Mouse (Mus musculus): ENCODE measurements around the gene Zfp113. TPM values are rescaled to one million over a fixed set of nuclear protein-coding genes. Genes with fewer than 3 reads are reported as not detected.
"Not testable (repeated sequence)": the region's sequence is repeated elsewhere in the genome, so short reads cannot be mapped to it uniquely, and the experiment has no call there.

Gene Zfp113
- total RNA-seq, 2 experiments from 2014 or later: 11.5 to 16.9 TPM

DNA sequence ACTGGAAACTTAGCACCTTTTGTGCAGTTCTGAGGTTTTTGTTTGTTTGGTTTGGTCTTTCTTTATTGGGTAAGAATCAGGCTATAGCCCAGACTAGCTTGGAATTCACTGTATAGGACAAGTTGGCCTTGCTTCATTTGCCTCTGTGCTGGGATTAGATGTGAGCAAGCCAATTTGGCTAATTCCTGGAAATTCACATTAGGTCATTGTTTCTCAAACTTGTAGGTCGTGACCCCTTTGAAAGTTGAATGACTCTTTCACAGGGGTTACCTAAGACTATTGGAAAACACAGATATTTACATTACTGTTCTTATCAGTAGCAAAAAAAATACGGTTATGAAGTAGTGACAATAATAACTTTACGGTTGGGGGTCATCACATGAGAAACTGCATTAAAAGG lies 1.2 kb downstream of the Zfp113 start:
- no peak for DNase-seq (ENCODE audit: low spot score in 2 of 2)
- intact Hi-C loops (cut with DNase I): loop anchor here (2.0 to 5.0 kb wide), 2 partner anchors 70 to 267 kb away; partner anchors contain the start of gene Zkscan1

DNA sequence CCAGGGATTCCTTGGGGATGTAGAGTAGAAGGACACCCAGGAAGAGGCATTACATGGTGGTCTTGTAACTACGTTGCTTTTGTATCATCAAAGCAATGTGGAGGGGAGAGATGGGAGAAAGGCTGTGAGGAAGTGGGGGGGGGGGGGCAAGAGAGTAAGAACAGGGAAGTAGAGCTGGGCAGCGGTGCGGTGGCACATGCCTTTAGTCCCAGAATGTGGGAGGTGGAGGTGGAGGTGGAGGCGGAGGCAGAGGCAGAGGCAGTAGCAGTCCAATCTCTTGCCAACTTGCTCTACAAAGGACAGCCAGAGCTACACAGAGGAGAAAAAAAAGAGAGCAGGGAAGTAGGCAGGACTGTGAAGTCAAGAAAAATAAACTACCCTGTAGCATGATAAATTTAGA lies 17.0 kb downstream of the Zfp113 start:
- no peak for DNase-seq (ENCODE audit: low spot score in 2 of 2)
- intact Hi-C loops (cut with DNase I): loop anchor here (5.0 kb wide), 1 partner anchor 251 kb away; no protein-coding TSS in a partner anchor

DNA sequence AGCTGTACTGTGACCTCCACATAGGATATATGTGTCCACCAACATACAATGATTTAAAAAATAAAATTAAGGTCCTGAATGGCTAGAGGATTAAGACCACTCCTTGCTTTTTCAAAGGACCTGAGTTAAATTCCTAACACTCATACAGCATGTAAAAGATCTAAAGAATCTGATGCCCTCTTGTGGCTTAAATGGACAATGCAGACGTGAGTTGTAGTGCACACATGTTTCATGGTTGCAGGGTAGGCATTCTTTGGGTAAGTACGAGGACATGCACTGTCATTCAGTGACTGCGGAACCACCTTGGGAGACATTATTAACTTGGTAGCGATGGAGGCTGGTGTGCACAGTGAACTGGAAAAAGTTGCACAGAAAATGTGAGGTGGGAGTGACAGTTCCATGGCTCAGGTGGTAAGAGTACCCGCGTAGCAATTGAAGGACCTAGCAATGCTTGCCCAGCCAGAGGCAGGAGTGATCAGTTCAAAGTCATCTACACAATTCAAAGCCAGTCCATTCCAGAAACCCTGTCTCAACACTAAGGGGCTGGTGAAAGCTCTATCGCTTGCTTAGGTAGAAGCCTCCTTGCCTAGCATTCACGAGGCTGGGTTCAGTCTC lies 17.5 kb downstream of the Zfp113 start:
- DNase-seq (ENCODE audit: low spot score in 2 of 2): peak in 1 of 2 experiments; percentile 37
- intact Hi-C loops (cut with DNase I): loop anchor here (5.0 kb wide), 1 partner anchor 251 kb away; no protein-coding TSS in a partner anchor

DNA sequence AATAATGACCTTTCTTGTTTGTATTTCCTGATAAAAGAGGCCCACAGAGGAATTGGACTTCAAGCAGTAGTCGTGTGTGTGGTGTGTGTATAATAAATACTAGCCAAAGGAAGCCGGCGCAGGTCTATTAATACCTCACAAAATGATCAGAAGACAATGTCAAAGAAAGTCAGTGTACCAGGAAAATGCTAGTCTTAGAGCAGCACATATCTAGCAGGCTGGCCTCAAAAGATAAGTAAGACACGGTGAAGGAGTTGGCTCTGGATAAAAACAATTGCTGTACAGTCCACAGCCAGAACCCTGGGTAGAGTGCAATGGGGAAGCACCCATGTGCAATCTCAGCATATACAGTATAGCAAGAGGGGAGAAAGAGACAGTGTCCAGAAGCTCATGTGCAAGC lies 18.3 kb downstream of the Zfp113 start:
- no peak for DNase-seq (ENCODE audit: low spot score in 2 of 2)
- intact Hi-C loops (cut with DNase I): loop anchor here (5.0 kb wide), 1 partner anchor 250 kb away; no protein-coding TSS in a partner anchor

DNA sequence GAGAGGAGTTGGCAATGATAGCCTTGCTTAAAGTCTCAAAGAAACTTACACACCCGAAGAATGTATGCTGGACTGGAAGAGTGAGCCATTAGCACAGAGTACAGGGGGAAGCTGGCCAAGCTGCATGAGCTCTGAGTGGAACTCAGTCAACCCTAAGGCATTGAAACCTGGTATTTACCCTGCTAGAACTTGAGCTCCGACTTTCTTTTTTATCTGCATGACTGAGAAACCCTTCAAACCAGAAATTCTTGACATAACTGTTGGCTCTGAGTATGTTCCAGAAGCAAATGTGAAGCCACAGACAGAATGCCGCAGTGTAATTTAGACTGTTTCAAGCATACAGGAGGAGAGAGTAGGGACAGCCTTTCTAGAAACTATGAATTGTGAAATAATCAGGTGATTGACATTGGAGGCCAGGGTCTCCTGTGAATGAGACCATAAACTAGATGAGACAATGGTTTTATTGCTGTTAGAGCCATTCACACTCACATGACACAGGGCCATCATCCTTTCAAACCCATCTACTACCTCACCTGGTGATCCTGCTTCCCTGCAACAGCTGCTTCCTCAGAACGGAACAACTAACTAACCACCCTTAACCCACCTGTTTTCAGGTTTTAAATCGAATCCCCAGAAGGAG lies 23.0 kb downstream of the Zfp113 start:
- DNase-seq (ENCODE audit: low spot score in 2 of 2): no peak
- intact Hi-C loops (cut with DNase I): no loop called here

DNA sequence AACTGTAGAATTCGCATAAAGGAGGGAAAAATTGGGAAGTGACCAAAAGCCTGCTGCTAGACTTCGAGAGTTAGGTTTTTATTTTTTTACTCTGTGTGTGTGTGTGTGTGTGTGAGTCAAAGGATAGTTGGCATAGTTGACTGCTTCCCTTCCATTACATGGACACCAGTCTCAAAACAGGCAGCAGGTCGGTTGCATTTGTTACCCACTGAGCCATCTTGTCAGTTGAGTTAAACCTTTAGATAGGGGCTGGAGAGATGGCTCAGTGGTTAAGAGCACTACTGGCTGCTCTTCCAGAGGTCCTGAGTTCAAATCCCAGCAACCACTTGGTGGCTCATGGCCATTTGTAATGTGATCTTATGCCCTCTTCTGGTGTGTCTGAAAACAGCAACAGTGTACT lies 37.5 kb downstream of the Zfp113 start:
- intact Hi-C loops (cut with DNase I): no loop called here
- DNase-seq (ENCODE audit: low spot score in 2 of 2): no peak

DNA sequence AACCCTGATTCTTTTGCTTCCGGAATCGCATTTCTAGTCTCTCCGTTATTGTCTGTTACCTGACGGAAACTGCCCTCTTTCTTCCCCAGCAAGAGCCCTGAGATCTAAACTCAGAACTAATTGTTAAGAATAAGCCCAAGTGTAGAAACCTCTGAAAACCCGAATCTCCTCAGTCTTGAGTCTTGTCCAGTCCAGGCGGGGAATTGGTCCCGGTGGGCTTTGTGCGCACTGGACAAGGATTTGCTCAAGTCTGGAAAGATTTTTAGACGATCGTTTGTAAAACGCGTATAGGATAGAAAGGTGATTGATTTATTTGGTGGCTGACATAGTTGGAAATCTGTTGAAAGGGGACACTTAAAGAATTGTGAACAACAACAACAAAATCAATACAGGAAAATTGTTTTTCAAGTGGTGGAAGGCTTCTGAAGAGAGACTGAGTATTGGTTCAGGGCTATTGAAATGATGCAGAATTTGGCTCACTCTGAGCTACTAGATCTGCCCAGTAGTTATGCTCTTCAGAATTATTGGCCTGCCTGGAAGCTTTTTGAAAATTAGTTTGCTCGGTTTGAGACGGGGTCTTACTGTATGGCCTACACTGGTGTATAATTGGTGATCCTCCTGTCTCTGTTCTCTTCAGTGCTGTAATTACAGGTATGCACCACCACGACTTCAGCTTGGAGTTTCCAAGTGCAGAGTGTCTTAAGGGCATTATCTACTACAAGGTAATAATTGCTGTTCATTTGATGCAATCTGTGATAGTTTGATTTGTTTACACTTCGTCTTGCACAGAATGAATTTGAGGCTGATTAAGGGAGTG lies 38.1 kb downstream of the Zfp113 start:
- intact Hi-C loops (cut with DNase I): no loop called here
- DNase-seq (ENCODE audit: low spot score in 2 of 2): no peak

DNA sequence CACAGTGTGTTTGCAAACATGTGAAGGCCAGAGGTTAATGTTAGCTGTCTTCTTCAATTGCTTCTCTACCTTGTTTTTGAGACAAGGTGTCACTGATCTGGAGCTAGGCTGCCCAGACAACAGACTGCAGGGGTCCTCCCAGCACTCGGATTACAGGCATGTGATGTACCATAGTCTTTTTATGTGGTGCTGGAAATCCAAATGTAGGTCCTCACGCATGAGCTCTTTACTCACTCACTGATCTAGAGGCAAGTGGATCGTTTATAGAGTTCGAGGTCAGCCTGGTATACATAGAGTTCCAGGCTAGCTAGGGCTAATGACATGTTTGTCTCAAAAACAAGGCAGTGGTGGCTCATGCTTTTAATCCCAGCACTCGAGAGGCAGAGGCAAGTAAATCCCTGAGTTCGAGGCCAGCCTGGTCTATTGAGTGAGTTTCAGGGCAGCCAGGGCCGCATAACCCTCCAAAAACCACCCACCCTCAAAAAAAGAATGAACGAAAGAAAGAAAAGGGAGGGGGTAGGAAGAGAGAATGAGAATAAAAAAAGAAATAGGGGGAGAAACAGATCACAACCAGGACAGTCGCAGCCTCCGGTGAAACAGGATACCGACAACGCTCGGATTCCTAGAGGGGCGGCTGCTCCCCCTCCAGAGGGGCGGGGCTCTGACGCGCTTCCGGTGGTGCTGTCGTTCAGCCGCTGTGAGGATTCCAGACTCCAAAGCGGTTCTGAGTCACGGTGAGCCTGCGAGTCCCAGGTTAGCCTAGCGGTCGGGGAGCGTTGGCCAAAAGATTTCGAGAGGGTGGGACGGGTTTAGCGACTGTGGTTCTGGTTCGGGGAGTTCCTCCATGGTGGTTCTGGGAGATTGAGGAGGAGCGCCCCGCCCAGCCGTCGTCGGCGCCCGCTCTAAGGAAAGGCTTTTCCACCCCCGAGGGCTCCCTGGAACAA lies 39.0 kb downstream of the Zfp113 start, which contains the start of gene Zscan21:
Gene Zscan21 (plus strand): TSS at position 649 of the 944 bp plus-strand sequence.
- DNase-seq (ENCODE audit: low spot score in 2 of 2): peak; percentile 88 to 93
- intact Hi-C loops (cut with DNase I): loop anchor here (1.0 kb wide), 1 partner anchor 39 kb away; the partner anchor contains the start of gene Zfp113

DNA sequence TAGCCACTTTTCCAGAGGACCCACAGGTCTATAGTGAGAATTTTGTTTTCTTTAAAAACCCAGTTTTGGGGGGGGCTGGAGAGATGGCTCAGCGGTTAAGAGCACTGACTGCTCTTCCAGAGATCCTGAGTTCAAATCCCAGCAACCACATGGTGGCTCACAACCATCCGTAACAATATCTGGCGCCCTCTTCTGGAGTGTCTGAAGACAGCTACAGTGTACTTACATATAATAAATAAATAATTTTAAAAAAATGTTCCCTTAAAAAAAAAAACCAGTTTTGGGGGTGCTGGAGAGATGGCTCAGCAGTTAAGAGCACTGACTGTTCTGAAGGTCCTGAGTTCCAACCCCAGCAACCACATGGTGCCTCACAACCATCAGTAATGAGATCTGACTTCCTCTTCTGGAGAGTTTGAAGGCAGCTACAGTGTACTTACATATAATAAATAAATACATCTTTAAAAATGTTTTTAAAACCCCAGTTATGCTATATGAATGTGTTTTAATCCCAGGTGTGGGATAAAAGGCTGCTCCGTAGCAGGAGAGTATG lies 45.6 kb downstream of the Zfp113 start:
- DNase-seq (ENCODE audit: low spot score in 2 of 2); intact Hi-C loops (cut with DNase I): not testable (repeated sequence)

DNA sequence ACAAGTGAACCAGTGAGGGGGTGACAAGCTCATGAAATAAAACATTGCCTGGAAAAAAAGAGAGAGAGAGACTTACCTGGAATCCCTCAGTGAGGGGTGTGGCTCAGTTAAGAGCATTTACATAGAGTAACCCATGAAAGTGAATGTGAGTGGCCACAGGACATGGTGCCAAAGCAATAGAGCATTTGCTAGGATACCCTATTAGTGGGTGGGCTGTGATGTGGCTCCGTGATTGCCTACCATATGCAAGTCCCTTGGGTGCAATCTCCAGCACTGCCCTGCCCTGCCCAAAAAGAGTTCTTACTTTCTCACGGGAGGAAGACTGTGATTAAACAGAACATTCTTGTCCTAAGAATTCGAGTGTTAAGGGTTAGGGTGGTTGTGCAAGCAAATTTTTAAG lies 48.4 kb downstream of the Zfp113 start:
- DNase-seq (ENCODE audit: low spot score in 2 of 2): no peak
- intact Hi-C loops (cut with DNase I): no loop called here

DNA sequence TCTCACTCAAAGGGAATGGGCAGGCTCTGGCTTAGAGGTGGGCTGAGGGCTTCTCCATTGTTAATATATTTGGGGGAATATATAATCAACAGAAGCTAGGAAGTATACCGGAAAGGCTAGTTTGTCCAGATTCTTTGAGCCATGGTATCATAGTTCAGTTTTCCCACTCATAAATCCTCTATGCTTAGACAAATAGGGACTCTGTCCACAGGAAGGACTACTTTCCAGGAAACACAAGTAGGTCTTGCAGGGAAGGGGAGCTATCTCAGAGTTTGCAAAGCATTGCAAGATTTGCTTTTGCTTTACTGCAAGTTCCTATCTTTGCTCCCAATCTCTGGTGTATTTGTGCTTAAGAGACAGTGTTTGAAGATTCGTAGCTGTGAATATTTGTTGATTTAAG lies 50.6 kb downstream of the Zfp113 start:
- no peak for DNase-seq (ENCODE audit: low spot score in 2 of 2)
- intact Hi-C loops (cut with DNase I): no loop called here

DNA sequence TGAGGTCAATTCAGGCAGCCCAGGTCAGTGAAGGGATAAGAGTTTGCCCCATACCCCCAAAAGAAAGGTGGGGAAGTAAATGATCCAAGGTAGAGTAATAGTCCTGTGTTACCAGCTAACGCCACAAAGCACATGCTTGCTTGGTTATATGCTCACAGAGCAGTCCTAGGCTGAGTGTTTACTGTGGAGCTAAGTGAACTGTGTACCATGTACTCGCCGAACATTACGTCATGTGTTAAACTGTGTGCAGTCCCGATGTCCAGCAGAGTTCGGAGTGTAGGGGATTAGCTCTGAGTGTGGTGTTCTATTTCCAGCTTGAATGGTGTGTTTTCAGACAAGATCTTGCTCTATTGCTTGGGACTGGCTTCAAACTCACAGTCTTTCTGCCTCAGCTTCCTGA lies 61.1 kb downstream of the Zfp113 start:
- intact Hi-C loops (cut with DNase I): no loop called here
- DNase-seq (ENCODE audit: low spot score in 2 of 2): no peak

DNA sequence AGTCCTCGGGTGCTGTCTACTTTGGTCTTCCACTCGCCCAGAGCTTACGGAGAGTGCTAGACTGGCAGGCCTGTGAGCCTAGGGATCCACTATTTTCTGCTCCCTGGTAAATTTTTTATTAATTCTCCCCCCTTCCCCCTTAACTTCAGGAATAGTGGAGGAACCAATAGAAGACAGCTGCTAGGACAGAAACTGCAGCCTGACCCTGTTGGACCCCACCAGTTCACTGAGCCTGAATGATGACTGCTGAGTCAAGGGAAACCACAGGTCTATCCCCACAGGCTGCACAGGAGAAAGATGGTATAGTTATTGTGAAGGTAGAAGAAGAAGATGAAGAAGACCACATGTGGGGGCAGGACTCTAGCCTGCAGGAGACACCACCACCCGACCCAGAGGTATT lies 62.8 kb downstream of the Zfp113 start:
- intact Hi-C loops (cut with DNase I): no loop called here
- no peak for DNase-seq (ENCODE audit: low spot score in 2 of 2)

DNA sequence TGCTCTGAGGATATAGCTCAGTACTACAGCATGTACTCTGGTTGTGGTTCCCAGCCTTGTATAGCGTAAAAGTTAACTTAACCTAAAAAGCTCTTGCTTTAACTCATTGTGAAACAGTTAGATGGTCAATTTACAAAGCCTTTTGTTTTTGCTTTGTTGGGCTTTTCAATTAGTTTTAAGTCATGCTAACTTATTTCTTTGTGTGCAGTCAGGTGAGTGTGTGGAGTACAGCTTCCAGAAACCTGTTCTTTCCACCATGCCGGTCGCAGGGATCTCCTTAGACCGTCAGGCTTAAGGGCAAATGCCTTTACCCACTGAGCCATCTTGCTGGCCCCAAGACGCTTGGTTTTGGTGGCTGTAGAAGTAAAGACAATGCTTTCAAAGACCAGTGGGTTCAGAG lies 64.8 kb downstream of the Zfp113 start:
- intact Hi-C loops (cut with DNase I): no loop called here

DNA sequence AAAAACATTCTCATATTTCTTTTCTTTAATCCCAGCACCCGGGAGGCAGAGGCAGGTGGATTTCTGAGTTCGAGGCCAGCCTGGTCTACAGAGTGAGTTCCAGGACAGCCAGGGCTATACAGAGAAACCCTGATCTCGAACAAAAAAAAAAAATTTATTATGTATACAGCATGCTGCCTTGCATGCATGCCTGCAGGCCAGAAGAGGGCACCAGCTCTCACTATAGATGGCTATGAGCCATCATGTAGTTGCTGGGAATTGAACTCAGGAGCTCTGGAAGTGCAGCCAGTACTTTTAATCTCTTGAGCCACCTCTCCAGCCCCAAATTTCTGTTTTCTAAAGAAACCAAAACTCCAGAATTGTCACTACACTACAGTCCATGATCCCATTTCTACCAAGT lies 65.3 kb downstream of the Zfp113 start:
- no peak for DNase-seq (ENCODE audit: low spot score in 2 of 2)
- intact Hi-C loops (cut with DNase I): no loop called here

More for the DNA sequence above, 64.8 kb downstream of the Zfp113 start:
- no peak for DNase-seq (ENCODE audit: low spot score in 2 of 2)

Measured in left cerebral cortex, postnatal 25 days (tissue).